Mouse (Mus musculus) megakaryocyte-erythroid progenitor cell, adult 5 weeks (primary cell): ENCODE measurements around the gene Olfr976. TPM values are rescaled to one million over a fixed set of nuclear protein-coding genes. Genes with fewer than 3 reads are reported as not detected.

Experiments used
- polyA plus RNA-seq: library from polyadenylated mRNA; stranded (reverse); fragments of >175 nt; gene quantifications from 2 replicates; pipeline ENCODE4 v1.2.3, GENCODE M21; 2012

Olfr976 gene
- not detected in 2 replicates for polyA plus RNA-seq

DNA sequence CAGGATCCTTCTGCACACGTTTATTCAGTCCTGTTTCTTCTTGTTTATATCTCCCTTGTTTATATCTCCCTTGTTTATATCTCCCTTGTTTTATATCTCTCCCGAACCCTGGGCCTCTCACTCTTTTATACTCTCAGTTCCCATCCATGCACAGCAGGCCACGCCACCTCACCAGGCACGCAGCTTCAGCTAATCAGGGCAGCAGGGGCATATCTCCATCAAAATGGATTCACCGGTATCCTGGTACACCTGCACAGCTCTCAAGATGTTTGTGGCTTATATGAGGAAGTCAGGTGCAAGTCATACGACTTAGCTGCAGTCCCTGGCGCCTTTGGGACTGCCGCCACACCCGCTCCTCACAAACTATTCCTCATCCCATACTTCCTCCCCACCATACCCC, at the start of gene Olfr976:
Gene Olfr976, minus strand, starts transcription at position 101 of the 400 bp plus-strand sequence.

DNA sequence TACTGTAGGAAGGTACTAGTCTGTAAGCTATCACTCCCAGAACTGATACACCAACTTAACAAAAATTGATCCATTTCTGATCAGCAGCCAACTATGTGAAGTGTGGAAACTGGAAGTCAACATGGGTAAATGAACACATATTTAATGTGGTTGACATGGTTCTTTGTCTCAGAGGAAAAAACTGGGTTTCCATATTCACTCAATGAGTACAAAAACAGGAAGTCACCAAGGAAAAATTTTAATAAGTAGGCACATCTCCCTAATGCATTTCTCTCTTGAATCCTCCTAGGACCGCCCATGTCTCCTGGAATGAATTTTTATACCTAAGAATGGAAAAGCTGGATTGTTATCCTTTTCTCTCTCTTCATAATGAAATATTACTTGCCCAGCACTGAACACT, 48.5 kb upstream of the Olfr976 start, which contains the start of gene Olfr980:
Gene Olfr980, minus strand, starts transcription at position 101 of the 400 bp plus-strand sequence.

DNA sequence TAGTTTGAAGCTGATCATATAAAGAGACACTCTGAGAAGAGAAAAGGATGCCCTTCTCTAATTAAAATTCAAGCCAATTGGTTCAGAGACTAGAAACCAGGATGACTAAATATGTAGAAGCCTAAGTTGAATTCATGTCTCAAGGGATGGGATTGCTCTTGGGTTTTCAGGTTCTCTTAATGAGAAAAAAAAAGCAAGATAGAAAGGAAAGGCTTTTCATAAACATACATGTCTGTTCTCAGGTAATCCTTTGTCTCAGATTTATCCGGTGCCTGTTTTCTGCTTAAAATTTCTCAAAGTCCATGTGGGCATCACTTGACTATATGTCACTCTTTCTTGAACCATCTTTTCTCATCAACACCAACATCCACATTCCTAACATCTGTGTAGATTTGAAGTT, 42.4 kb upstream of the Olfr976 start, which contains the start of gene Olfr979:
Gene Olfr979, minus strand, starts transcription at position 101 of the 400 bp plus-strand sequence.

DNA sequence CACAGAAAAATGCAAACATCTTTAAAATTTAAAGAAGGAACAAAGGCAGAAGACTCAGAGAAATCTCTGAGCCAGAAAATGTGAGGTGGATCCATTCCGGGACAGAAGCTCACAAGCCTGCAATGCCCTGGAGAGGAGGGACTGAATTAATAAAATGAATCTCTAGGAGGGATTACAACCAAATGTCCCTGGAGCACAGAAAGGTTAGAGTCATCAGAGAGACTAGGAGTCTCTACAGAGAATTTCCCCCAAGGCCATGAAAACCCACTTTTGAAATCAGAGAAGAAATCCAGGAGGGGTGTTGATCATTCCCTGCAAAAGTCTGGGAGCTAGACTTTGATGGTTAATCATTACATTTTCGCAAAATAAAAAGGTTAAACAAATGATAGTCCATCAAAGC, 30.9 kb upstream of the Olfr976 start, which contains the start of gene Olfr978:
Gene Olfr978, plus strand, starts transcription at position 301 of the 400 bp plus-strand sequence.

DNA sequence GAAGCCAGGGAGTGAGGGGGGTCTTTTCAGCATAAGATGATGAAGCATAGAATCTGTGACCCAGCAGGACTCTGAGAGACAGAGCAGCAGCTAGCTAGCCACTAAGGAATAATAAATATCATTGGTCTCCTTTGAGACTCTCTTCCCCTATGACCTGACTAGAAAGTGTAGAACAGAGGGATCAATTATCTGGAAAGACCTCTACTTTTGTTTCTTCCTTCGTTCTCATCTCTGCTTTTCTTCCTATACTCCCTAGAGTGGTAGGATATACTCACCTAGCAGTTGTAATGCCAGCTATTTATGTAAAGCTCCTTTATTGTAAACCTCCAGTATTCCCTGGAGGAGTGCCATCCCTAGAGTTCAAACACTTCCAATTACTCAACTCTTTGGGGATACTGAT, 9.0 kb downstream of the Olfr976 start, which contains the start of gene Olfr975:
Gene Olfr975, minus strand, starts transcription at position 101 of the 400 bp plus-strand sequence.

DNA sequence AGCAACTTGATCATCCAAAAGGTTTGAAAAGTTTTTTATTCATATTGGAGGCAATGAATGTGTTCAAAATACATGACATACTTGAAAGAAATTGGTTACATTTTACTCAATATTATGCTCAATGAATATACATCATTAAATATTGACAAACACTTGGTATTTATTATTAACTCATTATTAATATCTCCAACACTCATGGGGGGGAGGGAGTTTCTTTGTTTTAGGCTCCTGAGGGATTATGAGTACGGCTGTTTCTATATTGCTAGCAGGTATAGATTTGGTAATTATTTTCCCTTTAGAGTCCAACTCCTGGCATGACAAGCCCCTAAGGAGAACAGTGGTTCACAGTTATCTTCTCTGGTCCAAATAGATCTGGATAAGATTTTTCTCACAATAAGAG, 23.7 kb downstream of the Olfr976 start, which contains the start of gene Olfr974:
Gene Olfr974, plus strand, starts transcription at position 301 of the 400 bp plus-strand sequence.

GRCm38 (mm10) chr9:39907036-39907435, 53.9 kb downstream of the Olfr976 start, which contains the start of gene Olfr229:
Olfr229 (plus strand) TSS chr9:39907336.

Other genes with a start within 250 kb of the Olfr976 start
- gene Olfr965, start 249.8 kb downstream of the Olfr976 start, polyA plus RNA-seq: 0.10 TPM in 1 of 2 replicates, not detected in the other
- gene Olfr150, start 230.2 kb downstream of the Olfr976 start, polyA plus RNA-seq: not detected in 2 replicates
- not detected in 2 replicates for gene Olfr967, start 214.9 kb downstream of the Olfr976 start, polyA plus RNA-seq
- gene Olfr968, start 177.9 kb downstream of the Olfr976 start, polyA plus RNA-seq: not detected in 2 replicates
- not detected in 2 replicates for gene Olfr969, start 170.2 kb downstream of the Olfr976 start, polyA plus RNA-seq
- not detected in 2 replicates for gene Olfr970, start 152.3 kb downstream of the Olfr976 start, polyA plus RNA-seq
- not detected in 2 replicates for gene Olfr971, start 124.3 kb downstream of the Olfr976 start, polyA plus RNA-seq
- gene Olfr972, start 94.7 kb downstream of the Olfr976 start, polyA plus RNA-seq: not detected in 2 replicates
- gene Olfr229, start 53.8 kb downstream of the Olfr976 start, polyA plus RNA-seq: not detected in 2 replicates
- not detected in 2 replicates for gene Olfr974, start 23.6 kb downstream of the Olfr976 start, polyA plus RNA-seq
- not detected in 2 replicates for gene Olfr975, start 9.1 kb downstream of the Olfr976 start, polyA plus RNA-seq
- gene Olfr978, start 31.0 kb upstream of the Olfr976 start, polyA plus RNA-seq: not detected in 2 replicates
- not detected in 2 replicates for gene Olfr979, start 42.3 kb upstream of the Olfr976 start, polyA plus RNA-seq
- not detected in 2 replicates for gene Olfr980, start 48.4 kb upstream of the Olfr976 start, polyA plus RNA-seq
- gene Olfr981, start 60.3 kb upstream of the Olfr976 start, polyA plus RNA-seq: not detected in 2 replicates
- gene Olfr982, start 112.7 kb upstream of the Olfr976 start, polyA plus RNA-seq: not detected in 2 replicates
- not detected in 2 replicates for gene Olfr983, start 132.5 kb upstream of the Olfr976 start, polyA plus RNA-seq
- not detected in 2 replicates for gene Olfr984, start 153.1 kb upstream of the Olfr976 start, polyA plus RNA-seq
- not detected in 2 replicates for gene Olfr985, start 169.1 kb upstream of the Olfr976 start, polyA plus RNA-seq
- gene Tmem225, start 187.0 kb upstream of the Olfr976 start, polyA plus RNA-seq: not detected in 2 replicates
- gene Olfr986, start 219.8 kb upstream of the Olfr976 start, polyA plus RNA-seq: not detected in 2 replicates
- gene Zfp202, start 231.2 kb upstream of the Olfr976 start, polyA plus RNA-seq: 0.73 and 1.2 TPM in 2 replicates